Mouse (Mus musculus) megakaryocyte-erythroid progenitor cell, adult 5-6 weeks (primary cell): ENCODE results near the gene Moap1. TPM values are rescaled to one million over a fixed set of nuclear protein-coding genes. Genes with fewer than 3 reads are reported as not detected.
A peak's percentile ranks its signal among the peaks of the same experiment; 100 is the strongest.

Experiments used
- ATAC-seq: replicated peaks from 2 replicates; pipeline ENCODE4 v1.8.0; 2016; ENCODE audit warnings: mild to moderate bottlenecking, inconsistent platforms; ENCODE audit not compliant: severe bottlenecking, poor library complexity, low FRiP score, low TSS enrichment
- total RNA-seq, 2 experiments: library from RNA; stranded (forward) in 1 of 2; stranded (reverse) in 1 of 2; fragments of 200-1000, 215-1000 nt in 1 of 2; fragments of >200 nt in 1 of 2; fragmentation: Nextera tagmentation in 1 of 2; gene quantifications; 2 replicates each; pipeline ENCODE4 v1.2.3; 2014 to 2017

Moap1 gene
- 3.8 and 8.2 TPM in 2 replicates for total RNA-seq (2014; fragmentation: Nextera tagmentation)
- total RNA-seq (2017) = 11.5 and 15.8 TPM in 2 replicates

GRCm38 (mm10) chr12:102743589-102744574 is at the start of gene Moap1, which contains the start of gene Tmem251:
Moap1 (minus strand) TSS chr12:102743661.
Tmem251 (plus strand) TSS chr12:102743762.
- ATAC-seq = peak; percentile 90

GRCm38 (mm10) chr12:102787927-102788326 is 44.5 kb upstream of the Moap1 start:
- ATAC-seq = no peak

GRCm38 (mm10) chr12:102785593-102785985 is 42.1 kb upstream of the Moap1 start:
- ATAC-seq = no peak

- ATAC-seq = no peak
Observed at GRCm38 (mm10) chr12:102784899-102785592, 41.6 kb upstream of the Moap1 start.

- no peak for ATAC-seq
Observed at GRCm38 (mm10) chr12:102782841-102783240, 39.4 kb upstream of the Moap1 start.

GRCm38 (mm10) chr12:102779452-102779851 is 36.0 kb upstream of the Moap1 start:
- ATAC-seq = peak; percentile 65

GRCm38 (mm10) chr12:102778151-102778550 is 34.7 kb upstream of the Moap1 start:
- no peak for ATAC-seq

- ATAC-seq = no peak
Observed at GRCm38 (mm10) chr12:102776035-102776434, 32.6 kb upstream of the Moap1 start.

- ATAC-seq = no peak
Observed at GRCm38 (mm10) chr12:102772676-102773075, 29.2 kb upstream of the Moap1 start.

GRCm38 (mm10) chr12:102771601-102772000 is 28.1 kb upstream of the Moap1 start:
- no peak for ATAC-seq

- ATAC-seq = no peak
Observed at GRCm38 (mm10) chr12:102769000-102769399, 25.5 kb upstream of the Moap1 start.

GRCm38 (mm10) chr12:102763696-102764095 is 20.2 kb upstream of the Moap1 start:
- ATAC-seq = no peak

- no peak for ATAC-seq
Observed at GRCm38 (mm10) chr12:102761668-102762067, 18.2 kb upstream of the Moap1 start.

GRCm38 (mm10) chr12:102758936-102759335 is 15.5 kb upstream of the Moap1 start:
- no peak for ATAC-seq

GRCm38 (mm10) chr12:102758403-102758756 is 14.9 kb upstream of the Moap1 start, which contains the start of gene Gm20604:
Gm20604 (minus strand) TSS chr12:102758672.
- ATAC-seq = no peak

- peak; percentile 96 for ATAC-seq
Observed at GRCm38 (mm10) chr12:102757689-102758402, 14.4 kb upstream of the Moap1 start, which contains the start of the genes Gm28051, Gon7 and Ubr7. Gm28051 (minus strand) TSS chr12:102757765. Gon7 (minus strand) TSS chr12:102757803. Ubr7 (plus strand) TSS chr12:102757967.

- no peak; the same call in 1 of the 2 replicates for ATAC-seq
Observed at GRCm38 (mm10) chr12:102757055-102757688, 13.7 kb upstream of the Moap1 start.

- ATAC-seq = no peak
Observed at GRCm38 (mm10) chr12:102756304-102756703, 12.8 kb upstream of the Moap1 start.

GRCm38 (mm10) chr12:102748256-102748655 is 4.8 kb upstream of the Moap1 start:
- no peak for ATAC-seq
